Mouse (Mus musculus) kidney, embryonic 14.5 days (tissue): Measurements from ENCODE around the gene Pcdh9. TPM values are rescaled to one million over a fixed set of nuclear protein-coding genes. Genes with fewer than 3 reads are reported as not detected.
A peak's percentile ranks its signal among the peaks of the same experiment; 100 is the strongest.

Experiments used
- ATAC-seq: fragments of 200-750 bp; cut with Nextera tagmentation; 2 replicates; pipeline ENCODE4 v1.8.0; 2017; ENCODE audit warnings: moderate number of reproducible peaks, mild to moderate bottlenecking, moderate TSS enrichment, moderate library complexity; ENCODE audit not compliant: low FRiP score, low TSS enrichment
- H3K27ac ChIP-seq: fragments of 300-500 bp; sonication (generic); 2 replicates; pipeline ENCODE4 v1.5.1; 2014; ENCODE audit warnings: low read depth, mild to moderate bottlenecking, low read length, moderate library complexity, mixed read lengths
- H3K27me3 ChIP-seq: fragments of 300-500 bp; sonication (generic); 2 replicates; pipeline ENCODE4 v1.6.1; 2014; ENCODE audit warnings: mild to moderate bottlenecking, low read length; ENCODE audit not compliant: control insufficient read depth, insufficient read depth
- H3K36me3 ChIP-seq: fragments of 300-500 bp; sonication (generic); 2 replicates; pipeline ENCODE4 v1.6.1; 2014; ENCODE audit warnings: low read length, mixed read lengths; ENCODE audit not compliant: control insufficient read depth, insufficient read depth
- H3K4me1 ChIP-seq: fragments of 300-500 bp; sonication (generic); 2 replicates; pipeline ENCODE4 v1.6.1; 2014; ENCODE audit warnings: low read length, mixed read lengths; ENCODE audit not compliant: control insufficient read depth, insufficient read depth
- H3K4me2 ChIP-seq: fragments of 300-500 bp; sonication (generic); replicated peaks from 2 replicates; pipeline ENCODE4 v1.6.1; 2014; ENCODE audit warnings: low read depth, mild to moderate bottlenecking, low read length
- H3K4me3 ChIP-seq: fragments of 300-500 bp; sonication (generic); 2 replicates; pipeline ENCODE4 v1.5.1; 2014; ENCODE audit warnings: mild to moderate bottlenecking, low read length
- H3K9ac ChIP-seq: fragments of 300-500 bp; sonication (generic); 2 replicates; pipeline ENCODE4 v1.6.1; 2014; ENCODE audit warnings: low read depth, mild to moderate bottlenecking, low read length, moderate library complexity
- H3K9me3 ChIP-seq: fragments of 300-500 bp; sonication (generic); 2 replicates; pipeline ENCODE4 v1.6.1; 2016; ENCODE audit warnings: low read length; ENCODE audit not compliant: control insufficient read depth
- WGBS: fragments of 180-500 bp; shearing (Covaris S2); extraction: QIAGEN DNeasy Blood & Tissue Kit; methylation state at CpG from one replicate; pipeline ENCODE4 v1.1.7; 2014; 5-methylcytosine and 5-hydroxymethylcytosine counted together
- polyA plus RNA-seq: library from polyadenylated mRNA; unstranded; fragments of >200 nt; fragmentation: Nextera tagmentation; extraction: Ambion mirVana; gene quantifications from 2 replicates; pipeline ENCODE4 v1.2.1, GENCODE M21; 2014

The Pcdh9 gene
- polyA plus RNA-seq, 1 experiment from 2014 or later, result 17.7 TPM

DNA sequence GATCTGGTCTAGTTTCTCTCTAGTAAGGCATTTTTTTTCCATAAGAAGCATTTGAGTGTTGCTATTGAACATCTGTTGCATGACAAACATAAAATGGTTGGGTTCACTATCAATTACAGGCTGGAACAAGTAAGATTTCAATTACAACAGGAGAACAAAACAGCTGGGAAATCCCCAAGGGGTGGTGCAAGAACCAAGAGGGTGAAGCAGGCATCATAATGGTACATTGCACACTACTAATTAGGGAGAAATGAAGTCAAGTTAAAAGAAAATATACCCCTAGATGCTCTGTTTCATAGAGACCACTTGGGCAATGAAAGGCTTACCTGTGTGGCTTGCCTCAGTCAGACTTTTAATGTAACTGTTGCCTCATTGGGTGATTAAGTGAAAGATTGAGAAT lies 384.4 kb downstream of the Pcdh9 start:
- H3K9ac ChIP-seq, result no peak overlapping the region
- no peaks in the 10 kb centered on the region for H3K36me3 ChIP-seq
- no peak for ATAC-seq
- H3K4me3 ChIP-seq, result no peak overlapping the region
- H3K4me1 ChIP-seq, result no peaks in the 10 kb centered on the region
- H3K4me2 ChIP-seq, result no peak overlapping the region
- H3K27me3 ChIP-seq, result no peaks in the 10 kb centered on the region
- H3K27ac ChIP-seq, result no peak overlapping the region
- H3K9me3 ChIP-seq, result no peaks in the 10 kb centered on the region

- H3K4me1 ChIP-seq, result no peaks in the 10 kb centered on the region
- 0 out of 2 replicates have a peak overlapping the region, but pooled peaks have one; percentile 5 for H3K4me2 ChIP-seq
- 25% methylated on average over 13 of the region's 13 CpGs for whole genome bisulfite sequencing
- H3K27ac ChIP-seq, result no peak overlapping the region
- no peak overlapping the region for H3K4me3 ChIP-seq
- ATAC-seq, result peak; percentile 94
- H3K36me3 ChIP-seq, result no peaks in the 10 kb centered on the region
- H3K9me3 ChIP-seq, result no peaks in the 10 kb centered on the region
- H3K27me3 ChIP-seq, result no peaks in the 10 kb centered on the region
- H3K9ac ChIP-seq, result no peak overlapping the region
Observed at GRCm38 (mm10) chr14:93498813-93499690, 391.4 kb downstream of the Pcdh9 start.

DNA sequence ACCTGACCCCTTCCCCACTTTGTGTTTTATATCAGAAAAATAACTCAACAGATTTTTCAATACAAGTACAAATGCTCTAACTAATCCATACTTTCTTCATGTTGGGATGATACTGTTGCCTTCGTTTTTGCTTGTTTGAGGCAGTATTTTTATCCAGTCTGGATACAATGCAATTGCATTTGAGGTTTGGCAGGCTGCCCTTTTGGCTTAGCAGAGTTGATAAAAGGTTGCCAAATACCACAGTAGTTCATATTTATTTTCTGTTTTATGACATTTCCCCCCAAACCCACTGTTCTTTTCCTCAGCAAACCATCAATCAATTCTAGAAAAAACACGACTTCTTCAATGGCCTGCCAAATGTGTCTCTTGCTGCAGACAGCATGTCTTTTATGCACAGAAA lies 415.5 kb downstream of the Pcdh9 start:
- no peak for ATAC-seq
- Histone ChIP-seq H3K36me3 (no peaks in the 10 kb centered on the region), H3K27ac (no peak overlapping the region; the same call in 1 of the 2 replicates), H3K9ac (no peak overlapping the region), H3K27me3 (no peaks in the 10 kb centered on the region), H3K4me1 (no peaks in the 10 kb centered on the region), H3K9me3 (no peaks in the 10 kb centered on the region), H3K4me3 (no peak overlapping the region), H3K4me2 (no peak overlapping the region)
- 44% methylated on average over 2 of the region's 2 CpGs for WGBS

DNA sequence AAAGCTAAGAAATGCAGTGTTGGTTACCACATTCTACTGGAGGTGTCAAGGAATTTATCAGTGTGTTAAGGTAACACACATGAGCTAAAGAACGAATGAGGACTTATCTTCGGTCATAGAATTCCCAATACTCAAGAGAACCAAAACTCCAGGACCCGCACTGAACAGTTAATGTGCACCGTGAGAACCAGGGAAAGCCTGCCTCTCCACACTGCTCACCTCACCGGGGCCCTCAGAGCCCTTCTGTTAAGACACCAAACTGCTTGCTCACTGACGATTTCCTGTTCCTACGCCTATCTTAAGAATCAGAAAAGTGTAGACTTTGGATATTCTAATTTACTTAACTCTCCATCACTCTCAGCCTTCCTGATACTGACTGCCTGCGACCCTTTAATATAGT lies 418.0 kb downstream of the Pcdh9 start:
- ATAC-seq, result no peak
- H3K4me2 ChIP-seq, result no peak overlapping the region
- no peaks in the 10 kb centered on the region for H3K36me3 ChIP-seq
- H3K9me3 ChIP-seq, result no peaks in the 10 kb centered on the region
- H3K27ac ChIP-seq, result no peak overlapping the region
- no peak overlapping the region for H3K4me3 ChIP-seq
- 88% methylated on average over 8 of the region's 8 CpGs for WGBS
- H3K27me3 ChIP-seq, result no peaks in the 10 kb centered on the region
- no peaks in the 10 kb centered on the region for H3K4me1 ChIP-seq
- H3K9ac ChIP-seq, result no peak overlapping the region

GRCm38 (mm10) chr14:93463360-93463892 lies 427.1 kb downstream of the Pcdh9 start:
- 83% methylated on average over 4 of the region's 4 CpGs for WGBS
- no peak overlapping the region for H3K9ac ChIP-seq
- no peak for ATAC-seq
- no peaks in the 10 kb centered on the region for H3K27me3 ChIP-seq
- H3K4me2 ChIP-seq, result no peak overlapping the region
- H3K27ac ChIP-seq, result no peak overlapping the region
- no peaks in the 10 kb centered on the region for H3K4me1 ChIP-seq
- no peak overlapping the region for H3K4me3 ChIP-seq
- no peaks in the 10 kb centered on the region for H3K36me3 ChIP-seq
- H3K9me3 ChIP-seq, result no peaks in the 10 kb centered on the region

GRCm38 (mm10) chr14:93450930-93451665 lies 439.4 kb downstream of the Pcdh9 start:
- Histone ChIP-seq H3K4me1 (no peaks in the 10 kb centered on the region), H3K27me3 (no peaks in the 10 kb centered on the region), H3K27ac (no peak overlapping the region), H3K9ac (no peak overlapping the region), H3K4me3 (no peak overlapping the region), H3K4me2 (no peak overlapping the region), H3K36me3 (no peaks in the 10 kb centered on the region), H3K9me3 (no peaks in the 10 kb centered on the region)
- 91% methylated on average over 5 of the region's 5 CpGs for WGBS
- no peak for ATAC-seq

- ATAC-seq, result no peak
- no peak overlapping the region for H3K9ac ChIP-seq
- 75% methylated on average over 2 of the region's 2 CpGs for WGBS
Observed at GRCm38 (mm10) chr14:93441852-93442251, 448.6 kb downstream of the Pcdh9 start.

GRCm38 (mm10) chr14:93437226-93437625 lies 453.3 kb downstream of the Pcdh9 start:
- WGBS, result 74% methylated on average over 1 of the region's 1 CpGs
- H3K9me3 ChIP-seq, result no peaks in the 10 kb centered on the region
- no peak overlapping the region for H3K4me3 ChIP-seq
- H3K27ac ChIP-seq, result no peak overlapping the region
- no peak overlapping the region for H3K4me2 ChIP-seq
- no peaks in the 10 kb centered on the region for H3K36me3 ChIP-seq
- H3K27me3 ChIP-seq, result no peaks in the 10 kb centered on the region
- H3K9ac ChIP-seq, result no peak overlapping the region
- H3K4me1 ChIP-seq, result no peaks in the 10 kb centered on the region
- no peak for ATAC-seq

More at GRCm38 (mm10) chr14:93441852-93442251, 448.6 kb downstream of the Pcdh9 start:
- no peaks in the 10 kb centered on the region for H3K27me3 ChIP-seq
- H3K4me1 ChIP-seq, result no peaks in the 10 kb centered on the region
- no peak overlapping the region for H3K27ac ChIP-seq
- no peak overlapping the region for H3K4me3 ChIP-seq
- no peak overlapping the region for H3K4me2 ChIP-seq
- no peaks in the 10 kb centered on the region for H3K9me3 ChIP-seq
- no peaks in the 10 kb centered on the region for H3K36me3 ChIP-seq

GRCm38 (mm10) chr14:93416752-93417151 lies 473.7 kb downstream of the Pcdh9 start:
- H3K4me3 ChIP-seq, result no peak overlapping the region
- no peak for ATAC-seq
- H3K27me3 ChIP-seq, result no peaks in the 10 kb centered on the region
- no peaks in the 10 kb centered on the region for H3K36me3 ChIP-seq
- no peak overlapping the region for H3K27ac ChIP-seq
- no peaks in the 10 kb centered on the region for H3K4me1 ChIP-seq
- 56% methylated on average over 3 of the region's 3 CpGs for WGBS
- H3K9me3 ChIP-seq, result no peaks in the 10 kb centered on the region
- H3K9ac ChIP-seq, result no peak overlapping the region
- H3K4me2 ChIP-seq, result no peak overlapping the region
